ENCODE assay signal across 10 mouse cellular contexts in the genomic region with DNA sequence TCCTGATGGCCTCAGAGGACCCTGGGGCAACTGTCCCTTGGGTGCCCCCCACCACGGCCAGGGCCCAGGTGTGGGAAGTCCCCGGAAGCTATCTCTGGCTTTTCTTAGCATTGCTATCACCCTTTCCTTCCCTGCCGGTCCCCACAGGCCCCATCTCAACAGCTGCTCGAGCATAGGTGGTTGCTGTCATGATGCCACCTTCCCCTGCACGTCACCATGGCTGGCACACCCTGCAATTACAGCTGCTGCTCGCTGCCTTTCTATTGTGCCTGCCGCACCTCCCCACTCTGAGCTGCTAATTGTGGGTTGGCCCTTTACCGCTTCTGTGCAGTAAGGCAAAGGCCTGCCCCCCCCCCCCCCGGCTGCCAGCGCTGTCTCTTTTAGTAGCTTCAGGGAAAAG.
DNase-seq lines count a peak whose midpoint lies in the region; ATAC-seq and TF ChIP-seq lines count a peak whose summit lies in the region.
"Had no signal": no experiment of that assay in that cellular context is flagged by ENCODE, and none has a peak within 500 bp of the region (broad histone marks: within the 10 kb centered on the region; RNA-seq: fewer than 3 reads in every experiment).

No protein-coding gene starts in this region.

- TF ChIP-seq CTCF in midbrain, postnatal 0 days (IDR thresholded peaks at IDR 0.05) = no peak

- H3K4me2 ChIP-seq in forebrain, embryonic 15.5 days (replicated peaks) = no peak overlapping the region
- no peak overlapping the region for H3K4me2 ChIP-seq in midbrain, postnatal 0 days (ENCODE audit: low read depth, low read length, poor library complexity, severe bottlenecking)

- ATAC-seq in megakaryocyte, adult 5-6 weeks (ENCODE audit: poor library complexity, severe bottlenecking) = no peak
- ATAC-seq in forebrain, embryonic 15.5 days (replicated peaks) = peak; percentile 72
- no peak; the same call in 1 of the 2 replicates for ATAC-seq in midbrain, postnatal 0 days (ENCODE audit: low FRiP score)
- no peak for ATAC-seq in activated CD4-positive, CD25-positive, alpha-beta regulatory T cell, adult 4 months

- WGBS in forebrain, embryonic 15.5 days = 20% methylated on average over 8 of the region's 10 CpGs
- 39% methylated on average over 9 of the region's 10 CpGs for WGBS in midbrain, postnatal 0 days

- H3K4me1 ChIP-seq in megakaryocyte, embryonic 14.5 days = peaks cover 46% of the 10 kb centered on the region
- H3K4me1 ChIP-seq in forebrain, embryonic 15.5 days = peaks cover 18% of the 10 kb centered on the region
- no peaks in the 10 kb centered on the region for H3K4me1 ChIP-seq in midbrain, postnatal 0 days (ENCODE audit: insufficient read depth, low read length)

- H3K27me3 ChIP-seq in megakaryocyte, embryonic 14.5 days (replicated peaks) = peaks cover 75% of the 10 kb centered on the region
- no peaks in the 10 kb centered on the region for H3K27me3 ChIP-seq in forebrain, embryonic 15.5 days
- H3K27me3 ChIP-seq in midbrain, postnatal 0 days (ENCODE audit: insufficient read depth, low read length) = no peaks in the 10 kb centered on the region

- H3K9me3 ChIP-seq in megakaryocyte, embryonic 14.5 days = no peaks in the 10 kb centered on the region
- no peaks in the 10 kb centered on the region for H3K9me3 ChIP-seq in forebrain, embryonic 15.5 days
- no peaks in the 10 kb centered on the region for H3K9me3 ChIP-seq in midbrain, postnatal 0 days (ENCODE audit: low read length)

- H3K27ac ChIP-seq in forebrain, embryonic 15.5 days (replicated peaks) = peak overlapping the region; percentile 82
- H3K27ac ChIP-seq in midbrain, postnatal 0 days (ENCODE audit: low read depth, low read length) = no peak overlapping the region; the same call in 1 of the 2 replicates

- H3K36me3 ChIP-seq in megakaryocyte, embryonic 14.5 days (replicated peaks; ENCODE audit: low read length) = no peaks in the 10 kb centered on the region
- no peaks in the 10 kb centered on the region for H3K36me3 ChIP-seq in forebrain, embryonic 15.5 days
- H3K36me3 ChIP-seq in midbrain, postnatal 0 days (ENCODE audit: insufficient read depth, low read length) = no peaks in the 10 kb centered on the region

- no peak overlapping the region for H3K9ac ChIP-seq in forebrain, embryonic 15.5 days (replicated peaks)
- no peak overlapping the region for H3K9ac ChIP-seq in midbrain, postnatal 0 days (replicated peaks; ENCODE audit: low read length, poor library complexity, severe bottlenecking)

- peak; percentile 57 for DNase-seq in midbrain, postnatal 0 days (ENCODE audit: low spot score)
- DNase-seq in thymus, postnatal 10 days (ENCODE audit: low spot score in 2 of 2) = peak; percentile 54 to 64
- DNase-seq in embryo, embryonic 9.5 days (ENCODE audit: extremely low spot score) = no peak
- DNase-seq in gastrocnemius, adult 8-10 months (ENCODE audit: low spot score in 2 of 2) = no peak
- DNase-seq: adrenal gland, adult 8-10 months; lung, adult 18-20 months had no signal

- H3K4me3 ChIP-seq in megakaryocyte, embryonic 14.5 days (replicated peaks) = peak overlapping the region; percentile 28
- no peak overlapping the region for H3K4me3 ChIP-seq in forebrain, embryonic 15.5 days
- H3K4me3 ChIP-seq in midbrain, postnatal 0 days (ENCODE audit: low read depth, low read length) = no peak overlapping the region

Comparison
In these comparisons a context has a peak if more than half of its experiments do, and no peak if none do; other contexts are left out.
1. DNase-seq: peak in midbrain, postnatal 0 days (single experiment) and thymus, postnatal 10 days (2 of 2); none in embryo, embryonic 9.5 days (single experiment) and gastrocnemius, adult 8-10 months (0 of 2).